In the genomic region with DNA sequence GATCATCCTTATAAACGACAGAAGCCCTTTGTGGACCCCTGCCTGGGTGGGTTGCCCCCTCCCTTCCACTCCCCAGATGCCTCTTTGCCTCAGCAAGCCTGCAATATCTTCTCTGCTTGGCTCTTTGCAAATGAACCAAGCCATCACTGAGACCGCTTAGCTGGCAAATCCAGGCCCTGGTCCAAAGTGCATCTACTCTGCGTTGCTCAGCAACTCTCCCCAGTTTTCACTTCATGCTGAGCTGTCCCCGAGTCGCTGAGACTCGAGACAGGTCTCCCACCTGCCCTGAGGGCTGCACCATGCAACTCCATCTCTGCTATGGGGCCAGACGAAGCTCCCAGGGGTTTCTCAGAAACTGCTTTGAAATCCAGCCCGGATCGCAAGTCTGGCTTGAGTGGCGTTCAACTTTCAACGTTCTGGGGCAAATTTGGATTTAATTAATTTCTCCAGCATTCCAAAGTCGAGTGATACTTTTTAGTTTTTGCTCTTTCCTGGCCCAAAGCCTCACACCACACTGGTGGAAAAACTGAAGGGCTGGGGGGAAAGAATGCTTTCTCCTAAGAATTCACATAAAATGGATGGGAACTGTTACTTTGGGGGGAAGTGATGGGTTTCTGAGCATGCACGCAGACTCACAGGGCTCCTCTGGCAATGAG, we compare ENCODE assay signal across 14 mouse cellular contexts. TPM values are rescaled to one million over a fixed set of nuclear protein-coding genes. Genes with fewer than 3 reads are reported as not detected.
DNase-seq lines count a peak whose midpoint lies in the region; ATAC-seq lines count a peak whose summit lies in the region.
"Had no signal": no experiment of that assay in that cellular context is flagged by ENCODE, and none has a peak within 500 bp of the region (broad histone marks: within the 10 kb centered on the region; RNA-seq: fewer than 3 reads in every experiment).

No protein-coding gene starts in this region.

- peaks cover 11% of the 10 kb centered on the region for H3K4me1 ChIP-seq in forebrain, embryonic 10.5 days
- H3K4me1 ChIP-seq in forebrain, embryonic 11.5 days (replicated peaks; ENCODE audit: control insufficient read depth, insufficient read depth, low read length), result no peaks in the 10 kb centered on the region
- H3K4me1 ChIP-seq in hindbrain, embryonic 16.5 days (ENCODE audit: control insufficient read depth, insufficient read depth, low read depth, low read length), result peaks cover 8% of the 10 kb centered on the region
- H3K4me1 ChIP-seq: liver, embryonic 15.5 days had no signal

- no peak for DNase-seq in forebrain, embryonic 10.5 days (ENCODE audit: extremely low spot score, low spot score)
- DNase-seq in forebrain, embryonic 11.5 days (ENCODE audit: low spot score), result no peak
- DNase-seq in right cerebral cortex, postnatal 4 days, result peak; percentile 39
- no peak for DNase-seq in right cerebral cortex, adult 2 months (ENCODE audit: low spot score in 2 of 2)
- peak; percentile 20 for DNase-seq in yolk sac, embryonic 10.5 days (ENCODE audit: low spot score)
- DNase-seq in c-Kit-positive CD71-positive TER-119-positive erythroid progenitor cells, embryonic 14.5 days (ENCODE audit: low spot score), result no peak
- DNase-seq in thymus, postnatal 0 days (ENCODE audit: low spot score), result no peak
- DNase-seq: cerebellum, adult 9-11 months; heart, postnatal 36 days; lung, postnatal 36 days had no signal

- WGBS in forebrain, embryonic 10.5 days, result 64% methylated on average over 13 of the region's 13 CpGs
- 57% methylated on average over 13 of the region's 13 CpGs for WGBS in forebrain, embryonic 11.5 days
- 44% methylated on average over 13 of the region's 13 CpGs for WGBS in hindbrain, embryonic 16.5 days

- ATAC-seq in forebrain, embryonic 11.5 days (replicated peaks; ENCODE audit: low FRiP score), result no peak
- no peak for ATAC-seq in hindbrain, embryonic 16.5 days
- ATAC-seq: midbrain, embryonic 13.5 days had no signal

- no peaks in the 10 kb centered on the region for H3K27me3 ChIP-seq in forebrain, embryonic 10.5 days (ENCODE audit: poor library complexity, severe bottlenecking)
- no peaks in the 10 kb centered on the region for H3K27me3 ChIP-seq in forebrain, embryonic 11.5 days (ENCODE audit: control insufficient read depth, insufficient read depth, low read length)
- no peaks in the 10 kb centered on the region for H3K27me3 ChIP-seq in hindbrain, embryonic 16.5 days (replicated peaks; ENCODE audit: control insufficient read depth, insufficient read depth, low read length)
- H3K27me3 ChIP-seq: liver, embryonic 15.5 days; midbrain, embryonic 13.5 days; neural tube, embryonic 13.5 days had no signal

- no peak overlapping the region for H3K4me3 ChIP-seq in forebrain, embryonic 10.5 days
- H3K4me3 ChIP-seq in forebrain, embryonic 11.5 days (ENCODE audit: low read depth, low read length), result no peak overlapping the region
- H3K4me3 ChIP-seq in hindbrain, embryonic 16.5 days (ENCODE audit: low read length), result no peak overlapping the region
- H3K4me3 ChIP-seq: liver, embryonic 15.5 days; midbrain, embryonic 13.5 days; neural tube, embryonic 13.5 days had no signal

- H3K9me3 ChIP-seq in forebrain, embryonic 10.5 days, result peaks cover 18% of the 10 kb centered on the region
- no peaks in the 10 kb centered on the region; the same call in 1 of the 2 replicates for H3K9me3 ChIP-seq in forebrain, embryonic 11.5 days (ENCODE audit: control insufficient read depth, low read length)
- H3K9me3 ChIP-seq in hindbrain, embryonic 16.5 days (ENCODE audit: control insufficient read depth, low read length), result 0 out of 2 replicates have a peak, but pooled peaks cover 2% of the 10 kb centered on the region
- H3K9me3 ChIP-seq: liver, embryonic 15.5 days had no signal

- H3K36me3 ChIP-seq in forebrain, embryonic 10.5 days (replicated peaks), result no peaks in the 10 kb centered on the region
- H3K36me3 ChIP-seq in forebrain, embryonic 11.5 days (ENCODE audit: control insufficient read depth, insufficient read depth, low read length), result no peaks in the 10 kb centered on the region
- no peaks in the 10 kb centered on the region for H3K36me3 ChIP-seq in hindbrain, embryonic 16.5 days (ENCODE audit: control insufficient read depth, insufficient read depth, low read length)
- H3K36me3 ChIP-seq: liver, embryonic 15.5 days; midbrain, embryonic 13.5 days; neural tube, embryonic 13.5 days had no signal

- H3K9ac ChIP-seq in forebrain, embryonic 11.5 days (ENCODE audit: low read length), result no peak overlapping the region
- no peak overlapping the region for H3K9ac ChIP-seq in hindbrain, embryonic 16.5 days (ENCODE audit: low read depth, low read length)
- H3K9ac ChIP-seq: liver, embryonic 15.5 days; midbrain, embryonic 13.5 days; neural tube, embryonic 13.5 days had no signal

- H3K4me2 ChIP-seq in forebrain, embryonic 11.5 days (ENCODE audit: low read depth, low read length, severe bottlenecking), result no peak overlapping the region
- H3K4me2 ChIP-seq in hindbrain, embryonic 16.5 days (ENCODE audit: low read length), result no peak overlapping the region
- H3K4me2 ChIP-seq: liver, embryonic 15.5 days; midbrain, embryonic 13.5 days; neural tube, embryonic 13.5 days had no signal

- H3K27ac ChIP-seq in forebrain, embryonic 10.5 days, result peak overlapping the region; percentile 44
- H3K27ac ChIP-seq in forebrain, embryonic 11.5 days (ENCODE audit: low read depth, low read length), result no peak overlapping the region
- H3K27ac ChIP-seq in hindbrain, embryonic 16.5 days (ENCODE audit: low read depth, low read length), result 0 out of 2 replicates have a peak overlapping the region, but pooled peaks have one; percentile 3
- H3K27ac ChIP-seq: liver, embryonic 15.5 days; midbrain, embryonic 13.5 days; neural tube, embryonic 13.5 days had no signal

RNA-seq across cellular contexts. Expression of a gene that starts 52.3 kb away (rescaled TPM):
- 3.4 and 4.3 TPM in 2 replicates for polyA plus RNA-seq in forebrain, embryonic 10.5 days (2016; fragmentation: Nextera tagmentation; extraction: Ambion mirVana)
- polyA plus RNA-seq in forebrain, embryonic 11.5 days (2014; fragmentation: Nextera tagmentation; extraction: Ambion mirVana), result 4.5 and 6.0 TPM in 2 replicates
- polyA plus RNA-seq in hindbrain, embryonic 16.5 days (2015; fragmentation: Nextera tagmentation; extraction: Ambion mirVana), result 6.8 and 6.9 TPM in 2 replicates
- 0.51 and 0.61 TPM in 2 replicates for polyA plus RNA-seq in thymus, postnatal 0 days (2015; fragmentation: Nextera tagmentation; extraction: Ambion mirVana)

Comparison
In these comparisons a context has a peak if more than half of its experiments do, and no peak if none do; other contexts are left out.
1. DNase-seq: peak in right cerebral cortex, postnatal 4 days (single experiment) and yolk sac, embryonic 10.5 days (single experiment); none in forebrain, embryonic 10.5 days (single experiment), forebrain, embryonic 11.5 days (single experiment), right cerebral cortex, adult 2 months (0 of 2), c-Kit-positive CD71-positive TER-119-positive erythroid progenitor cells, embryonic 14.5 days (single experiment) and thymus, postnatal 0 days (single experiment).